Mouse (Mus musculus): Measurements from ENCODE around the gene Kcnma1. TPM values are rescaled to one million over a fixed set of nuclear protein-coding genes. Genes with fewer than 3 reads are reported as not detected.

The Kcnma1 gene
- polyA plus RNA-seq, 1 experiment, result 3.5 TPM

DNA sequence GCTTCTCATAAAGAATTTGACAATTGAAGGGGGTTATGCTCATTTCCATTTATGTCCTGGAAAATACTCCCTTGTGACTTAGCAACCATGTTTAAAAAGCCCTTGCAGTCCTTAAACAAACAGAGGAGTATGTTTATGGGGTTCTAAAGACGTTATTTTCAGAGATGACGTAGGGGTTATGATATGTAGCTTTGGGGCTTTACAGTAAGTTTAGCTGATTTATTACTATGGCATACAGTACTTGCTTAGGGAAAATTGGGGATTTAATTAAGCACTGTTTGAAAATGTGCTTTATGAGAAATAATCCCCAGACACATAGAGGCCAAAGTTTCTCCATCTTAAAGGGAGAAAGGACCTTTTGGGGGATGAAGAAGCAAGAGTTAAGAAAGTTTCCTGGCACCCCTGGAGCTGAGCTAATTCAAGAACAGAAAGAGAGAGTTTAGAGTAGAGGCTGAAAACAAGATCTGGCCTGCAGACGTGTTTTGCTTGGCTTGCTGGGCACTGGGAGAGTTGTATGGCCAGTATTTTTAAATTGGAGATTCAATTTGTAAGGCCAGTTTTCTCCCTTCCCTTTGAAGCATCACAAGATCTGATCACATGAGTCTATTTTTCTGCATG is 376.1 kb downstream of the Kcnma1 start:
- H3K4me1 ChIP-seq (ENCODE audit: control insufficient read depth, insufficient read depth, insufficient read length, low read length), result no peaks in the 10 kb centered on the region
- no peaks in the 10 kb centered on the region for H3K27me3 ChIP-seq (ENCODE audit: control insufficient read depth, insufficient read depth, low read length)
- 34% methylated on average over 3 of the region's 3 CpGs for WGBS
- no peak overlapping the region; the same call in 1 of the 2 replicates for H3K27ac ChIP-seq (ENCODE audit: insufficient read depth, low read depth, low read length)
- no peak overlapping the region for H3K4me3 ChIP-seq (ENCODE audit: low read depth, low read length)
- no peaks in the 10 kb centered on the region for H3K36me3 ChIP-seq (ENCODE audit: control insufficient read depth, insufficient read depth, low read length)
- no peak for TF ChIP-seq POLR2A (IDR thresholded peaks at IDR 0.05; ENCODE audit: low read depth, low read length)
- TF ChIP-seq CTCF (IDR thresholded peaks at IDR 0.05; ENCODE audit: extremely low read depth, insufficient read length, insufficient replicate concordance, low read depth, low read length), result no peak

- TF ChIP-seq POLR2A (IDR thresholded peaks at IDR 0.05; ENCODE audit: low read depth, low read length) (no peak), CTCF (IDR thresholded peaks at IDR 0.05; ENCODE audit: extremely low read depth, insufficient read length, insufficient replicate concordance, low read depth, low read length) (no peak)
- Histone ChIP-seq H3K27me3 (ENCODE audit: control insufficient read depth, insufficient read depth, low read length) (no peaks in the 10 kb centered on the region), H3K27ac (ENCODE audit: insufficient read depth, low read depth, low read length) (no peak overlapping the region), H3K36me3 (ENCODE audit: control insufficient read depth, insufficient read depth, low read length) (no peaks in the 10 kb centered on the region), H3K4me3 (ENCODE audit: low read depth, low read length) (no peak overlapping the region), H3K4me1 (ENCODE audit: control insufficient read depth, insufficient read depth, insufficient read length, low read length) (no peaks in the 10 kb centered on the region)
- 70% methylated on average over 4 of the region's 4 CpGs for WGBS
These were observed 378.4 kb downstream of the Kcnma1 start for GRCm38 (mm10) chr14:23635903-23636302.

- TF ChIP-seq CTCF (IDR thresholded peaks at IDR 0.05; ENCODE audit: extremely low read depth, insufficient read length, insufficient replicate concordance, low read depth, low read length), result no peak
- TF ChIP-seq POLR2A (IDR thresholded peaks at IDR 0.05; ENCODE audit: low read depth, low read length), result no peak
- no peak overlapping the region for H3K27ac ChIP-seq (ENCODE audit: insufficient read depth, low read depth, low read length)
- no peak overlapping the region for H3K4me3 ChIP-seq (ENCODE audit: low read depth, low read length)
- no peaks in the 10 kb centered on the region for H3K4me1 ChIP-seq (ENCODE audit: control insufficient read depth, insufficient read depth, insufficient read length, low read length)
- no peaks in the 10 kb centered on the region for H3K36me3 ChIP-seq (ENCODE audit: control insufficient read depth, insufficient read depth, low read length)
- 71% methylated on average over 5 of the region's 5 CpGs for WGBS
- H3K27me3 ChIP-seq (ENCODE audit: control insufficient read depth, insufficient read depth, low read length), result no peaks in the 10 kb centered on the region
These were observed 381.2 kb downstream of the Kcnma1 start for GRCm38 (mm10) chr14:23633011-23633595.

DNA sequence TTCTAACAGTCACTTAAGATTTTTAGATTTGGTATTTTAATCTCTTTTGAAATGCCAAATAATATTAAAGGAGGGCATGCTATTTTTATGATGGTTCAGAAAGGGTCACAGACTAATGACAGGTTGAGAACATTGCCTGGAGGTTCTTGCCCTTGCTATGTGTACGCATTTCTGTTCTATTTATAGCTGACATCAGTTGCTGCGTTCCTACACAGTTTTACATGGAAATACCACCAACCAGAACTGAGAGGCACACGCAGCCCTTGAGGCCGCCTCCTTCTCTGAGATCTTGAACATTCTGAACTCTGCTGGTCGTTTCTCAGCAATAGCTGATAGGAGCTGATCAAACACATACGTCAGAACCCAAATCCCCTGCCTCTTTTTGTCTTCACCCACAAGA is 387.4 kb downstream of the Kcnma1 start:
- no peaks in the 10 kb centered on the region for H3K27me3 ChIP-seq (ENCODE audit: control insufficient read depth, insufficient read depth, low read length)
- H3K4me1 ChIP-seq (ENCODE audit: control insufficient read depth, insufficient read depth, insufficient read length, low read length), result no peaks in the 10 kb centered on the region
- H3K27ac ChIP-seq (ENCODE audit: insufficient read depth, low read depth, low read length), result no peak overlapping the region
- H3K36me3 ChIP-seq (ENCODE audit: control insufficient read depth, insufficient read depth, low read length), result no peaks in the 10 kb centered on the region
- no peak overlapping the region for H3K4me3 ChIP-seq (ENCODE audit: low read depth, low read length)
- TF ChIP-seq POLR2A (IDR thresholded peaks at IDR 0.05; ENCODE audit: low read depth, low read length) (no peak), CTCF (IDR thresholded peaks at IDR 0.05; ENCODE audit: extremely low read depth, insufficient read length, insufficient replicate concordance, low read depth, low read length) (no peak)
- 44% methylated on average over 6 of the region's 6 CpGs for WGBS

DNA sequence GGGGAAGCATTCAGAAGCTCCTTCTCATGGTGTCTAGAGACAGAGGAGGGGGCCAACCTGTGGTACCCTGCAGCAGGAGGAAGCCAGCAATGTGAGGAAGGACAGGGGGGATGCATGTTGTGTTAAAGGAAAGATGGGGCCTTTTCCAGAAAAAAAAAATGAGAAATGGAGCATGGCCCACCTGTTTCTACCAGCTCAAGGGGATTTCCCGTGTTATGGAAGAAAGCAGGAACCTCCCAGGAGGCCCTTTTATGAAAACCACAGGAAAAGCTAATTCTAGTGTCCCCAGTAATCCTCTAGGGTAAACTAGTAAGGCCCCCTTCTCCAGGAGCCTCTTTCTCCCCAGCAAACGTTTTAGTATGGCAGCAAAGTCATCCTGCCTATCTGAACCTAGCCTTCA is 388.2 kb downstream of the Kcnma1 start:
- 39% methylated on average over 2 of the region's 2 CpGs for WGBS
- no peaks in the 10 kb centered on the region for H3K4me1 ChIP-seq (ENCODE audit: control insufficient read depth, insufficient read depth, insufficient read length, low read length)
- H3K36me3 ChIP-seq (ENCODE audit: control insufficient read depth, insufficient read depth, low read length), result no peaks in the 10 kb centered on the region
- no peaks in the 10 kb centered on the region for H3K27me3 ChIP-seq (ENCODE audit: control insufficient read depth, insufficient read depth, low read length)
- H3K4me3 ChIP-seq (ENCODE audit: low read depth, low read length), result no peak overlapping the region
- no peak for TF ChIP-seq CTCF (IDR thresholded peaks at IDR 0.05; ENCODE audit: extremely low read depth, insufficient read length, insufficient replicate concordance, low read depth, low read length)
- TF ChIP-seq POLR2A (IDR thresholded peaks at IDR 0.05; ENCODE audit: low read depth, low read length), result no peak
- H3K27ac ChIP-seq (ENCODE audit: insufficient read depth, low read depth, low read length), result no peak overlapping the region

- no peaks in the 10 kb centered on the region for H3K4me1 ChIP-seq (ENCODE audit: control insufficient read depth, insufficient read depth, insufficient read length, low read length)
- no peaks in the 10 kb centered on the region for H3K36me3 ChIP-seq (ENCODE audit: control insufficient read depth, insufficient read depth, low read length)
- H3K27me3 ChIP-seq (ENCODE audit: control insufficient read depth, insufficient read depth, low read length), result no peaks in the 10 kb centered on the region
- no peak overlapping the region for H3K4me3 ChIP-seq (ENCODE audit: low read depth, low read length)
- H3K27ac ChIP-seq (ENCODE audit: insufficient read depth, low read depth, low read length), result no peak overlapping the region
- no peak for TF ChIP-seq CTCF (IDR thresholded peaks at IDR 0.05; ENCODE audit: extremely low read depth, insufficient read length, insufficient replicate concordance, low read depth, low read length)
- TF ChIP-seq POLR2A (IDR thresholded peaks at IDR 0.05; ENCODE audit: low read depth, low read length), result no peak
- WGBS, result 86% methylated on average over 6 of the region's 6 CpGs
These were observed 388.9 kb downstream of the Kcnma1 start for GRCm38 (mm10) chr14:23625436-23625835.

GRCm38 (mm10) chr14:23624455-23624854 is 389.8 kb downstream of the Kcnma1 start:
- no peaks in the 10 kb centered on the region for H3K36me3 ChIP-seq (ENCODE audit: control insufficient read depth, insufficient read depth, low read length)
- no peak for TF ChIP-seq POLR2A (IDR thresholded peaks at IDR 0.05; ENCODE audit: low read depth, low read length)
- TF ChIP-seq CTCF (IDR thresholded peaks at IDR 0.05; ENCODE audit: extremely low read depth, insufficient read length, insufficient replicate concordance, low read depth, low read length), result no peak
- H3K27ac ChIP-seq (ENCODE audit: insufficient read depth, low read depth, low read length), result no peak overlapping the region
- H3K4me3 ChIP-seq (ENCODE audit: low read depth, low read length), result no peak overlapping the region
- no peaks in the 10 kb centered on the region for H3K4me1 ChIP-seq (ENCODE audit: control insufficient read depth, insufficient read depth, insufficient read length, low read length)
- WGBS, result 51% methylated on average over 1 of the region's 1 CpGs
- H3K27me3 ChIP-seq (ENCODE audit: control insufficient read depth, insufficient read depth, low read length), result no peaks in the 10 kb centered on the region
